Mouse (Mus musculus): ENCODE data around the gene Samd13. TPM values are rescaled to one million over a fixed set of nuclear protein-coding genes. Genes with fewer than 3 reads are reported as not detected.
A peak's percentile ranks its signal among the peaks of the same experiment; 100 is the strongest.

Gene Samd13
- total RNA-seq (2021) = not detected

DNA sequence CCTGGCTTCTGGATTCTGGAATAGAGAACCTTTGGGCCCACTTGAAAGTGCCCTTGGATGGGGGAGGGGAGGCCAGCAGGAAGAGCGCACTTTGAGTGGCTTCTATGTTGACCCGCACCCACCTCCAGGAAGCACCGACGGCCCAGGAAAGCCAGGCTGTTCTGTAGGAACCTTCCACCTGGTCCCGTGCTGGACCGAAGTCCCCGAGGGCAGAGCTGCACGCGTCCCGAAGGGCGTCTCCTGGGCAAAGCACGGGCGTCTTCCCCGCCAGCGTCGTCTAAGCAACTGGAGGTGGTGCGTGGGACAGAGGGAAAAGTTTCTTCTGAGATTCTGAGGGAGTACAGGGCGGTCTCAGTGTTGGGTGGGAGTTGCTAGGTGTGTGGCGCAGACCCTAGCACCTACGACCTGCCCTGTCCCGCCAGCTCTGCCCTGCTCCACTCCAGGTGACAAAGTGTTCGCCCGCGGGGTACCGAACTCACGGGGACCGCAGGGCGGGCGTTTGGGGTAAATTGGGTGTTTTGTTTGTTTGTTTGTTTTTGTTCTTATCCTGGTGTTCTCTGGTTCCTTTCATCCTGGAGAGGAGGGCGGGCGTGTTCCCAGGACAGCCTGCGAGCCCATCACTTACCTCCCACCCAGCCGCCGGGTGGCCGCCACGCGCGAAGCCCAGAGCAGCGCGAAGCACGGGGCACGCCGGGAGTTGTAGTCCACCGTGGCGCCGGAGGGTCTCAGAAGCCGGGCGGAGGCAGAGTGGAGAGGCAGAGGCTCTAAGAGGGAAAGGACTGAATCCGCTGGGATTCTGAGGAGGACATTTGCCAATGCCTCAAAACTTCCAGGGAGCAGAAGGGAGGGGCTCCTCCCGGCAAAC lies at the start of gene Samd13:
TSS of gene Samd13 (minus strand) at position 782 of the 865 bp plus-strand sequence.
- peak; percentile 40 to 47 for DNase-seq

- no peak for DNase-seq
Observed at GRCm38 (mm10) chr3:146731499-146731898, 46.1 kb upstream of the Samd13 start.

DNA sequence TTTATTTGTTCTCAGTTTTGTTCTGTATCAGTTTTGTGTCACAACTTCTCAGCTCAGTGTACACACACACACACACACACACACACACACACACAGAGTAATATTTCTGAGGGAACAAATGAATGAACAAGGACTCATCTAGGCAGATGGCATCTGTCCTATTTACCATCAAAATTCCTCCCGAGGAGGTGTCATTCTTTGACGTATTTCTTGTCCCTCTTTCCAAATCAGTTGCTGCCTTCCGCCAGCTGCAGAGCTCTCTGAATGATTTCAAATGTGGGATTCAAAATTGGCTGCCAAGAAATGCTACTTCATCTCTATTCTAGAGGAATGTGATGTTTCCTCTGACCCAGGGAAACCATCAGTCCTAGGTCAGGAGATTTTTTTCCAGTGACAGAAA lies 37.6 kb upstream of the Samd13 start:
- no peak for DNase-seq

GRCm38 (mm10) chr3:146719696-146720095 lies 34.3 kb upstream of the Samd13 start:
- DNase-seq = no peak

DNA sequence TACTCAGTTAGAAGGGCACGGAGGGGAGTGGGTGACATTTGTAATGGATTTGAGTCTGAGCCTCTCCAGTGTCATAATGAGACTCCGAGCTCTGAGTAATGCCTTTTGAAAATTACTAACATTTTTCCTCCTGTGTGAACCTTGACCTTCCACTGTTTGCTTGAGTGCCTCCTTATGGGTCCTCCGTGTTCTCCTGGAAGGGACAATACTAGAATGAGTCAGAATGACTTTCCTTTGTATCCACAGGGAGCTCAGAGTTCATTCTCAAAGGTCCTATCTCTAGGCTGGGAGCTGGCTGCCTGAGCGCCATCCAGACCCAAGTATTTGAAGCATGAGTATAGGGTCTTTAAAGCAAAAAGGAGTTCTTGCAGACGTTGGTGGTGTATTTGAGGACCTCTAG lies 32.9 kb upstream of the Samd13 start:
- no peak for DNase-seq

GRCm38 (mm10) chr3:146712305-146712704 lies 26.9 kb upstream of the Samd13 start:
- DNase-seq = no peak

- DNase-seq = no peak
Observed at GRCm38 (mm10) chr3:146711559-146711958, 26.2 kb upstream of the Samd13 start.

DNA sequence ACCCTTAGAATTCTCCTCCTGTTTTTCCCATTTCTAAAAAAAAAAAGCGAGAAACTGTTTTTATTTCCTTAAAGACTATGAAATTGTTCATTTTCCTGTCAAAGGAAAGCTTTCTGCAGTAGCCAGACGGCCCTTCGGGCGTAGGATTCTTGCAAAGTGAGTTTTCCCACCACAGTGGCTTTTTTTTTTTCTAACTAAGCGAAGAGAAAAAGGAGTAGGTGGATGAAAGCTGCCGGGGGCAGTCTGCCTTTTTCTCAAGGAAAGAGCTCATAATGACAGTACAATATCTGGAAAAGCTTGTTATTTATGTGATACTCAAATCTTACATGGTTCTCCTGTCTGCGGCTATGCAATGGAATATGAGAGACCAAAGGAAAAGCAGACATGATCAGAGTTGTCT lies 25.7 kb upstream of the Samd13 start:
- no peak for DNase-seq

DNA sequence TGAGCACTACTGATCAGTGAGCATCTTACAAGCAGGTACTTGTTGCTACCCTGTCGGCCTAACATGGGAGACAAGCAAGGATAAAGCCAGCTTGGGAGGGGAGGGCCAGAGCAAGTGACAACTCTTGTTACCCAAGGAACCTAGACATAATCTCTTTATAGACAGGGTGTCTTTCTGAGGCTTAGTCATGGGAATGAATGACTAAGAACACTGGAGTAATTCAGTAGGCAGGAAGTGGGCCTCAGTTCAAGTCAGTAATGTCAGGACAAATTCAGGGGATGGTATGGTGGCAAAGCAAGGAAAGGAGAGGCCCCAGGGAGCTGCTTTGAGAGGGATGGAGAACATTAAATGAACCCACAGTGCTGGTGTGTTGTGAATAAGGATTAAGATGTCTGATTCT lies 23.7 kb upstream of the Samd13 start:
- DNase-seq = no peak

DNA sequence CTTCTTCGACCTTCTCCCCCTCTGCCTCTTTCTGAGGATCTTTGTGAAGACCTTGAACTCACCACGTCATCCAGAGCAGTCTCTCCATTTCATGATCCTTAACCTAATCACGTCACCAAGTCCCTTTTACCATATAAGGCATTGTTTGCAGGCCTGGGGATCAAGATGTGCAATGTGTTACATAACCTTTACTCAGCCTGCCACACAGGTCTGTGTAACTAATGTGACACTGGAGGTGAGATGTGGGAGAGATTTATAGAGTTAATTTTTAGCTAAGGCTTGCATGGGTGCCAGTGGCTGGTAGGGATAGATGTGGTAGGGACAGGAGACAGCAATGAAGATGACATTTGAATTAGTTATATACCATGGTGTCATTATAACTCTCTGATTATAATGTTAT lies 23.0 kb upstream of the Samd13 start:
- no peak for DNase-seq

DNA sequence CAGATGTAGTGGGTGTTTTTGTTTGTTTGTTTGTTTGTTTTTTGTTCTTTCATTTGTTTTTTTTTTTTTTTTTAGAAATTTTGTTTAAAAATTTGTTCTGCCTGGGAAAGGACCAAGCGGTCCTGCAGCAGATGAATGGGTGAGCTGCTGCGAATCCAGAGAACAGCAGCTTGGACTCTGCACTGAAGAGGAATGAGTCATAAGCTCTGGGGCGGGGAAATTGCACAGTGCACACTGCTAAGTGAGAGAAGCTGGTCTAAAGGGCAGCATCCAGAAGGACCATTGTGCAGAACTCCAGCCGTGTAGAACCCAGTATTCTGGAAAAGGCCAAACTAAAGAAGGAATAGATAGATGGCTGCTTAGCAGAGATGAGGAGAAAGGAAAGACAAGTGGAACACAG lies 18.7 kb upstream of the Samd13 start:
- no peak for DNase-seq

DNA sequence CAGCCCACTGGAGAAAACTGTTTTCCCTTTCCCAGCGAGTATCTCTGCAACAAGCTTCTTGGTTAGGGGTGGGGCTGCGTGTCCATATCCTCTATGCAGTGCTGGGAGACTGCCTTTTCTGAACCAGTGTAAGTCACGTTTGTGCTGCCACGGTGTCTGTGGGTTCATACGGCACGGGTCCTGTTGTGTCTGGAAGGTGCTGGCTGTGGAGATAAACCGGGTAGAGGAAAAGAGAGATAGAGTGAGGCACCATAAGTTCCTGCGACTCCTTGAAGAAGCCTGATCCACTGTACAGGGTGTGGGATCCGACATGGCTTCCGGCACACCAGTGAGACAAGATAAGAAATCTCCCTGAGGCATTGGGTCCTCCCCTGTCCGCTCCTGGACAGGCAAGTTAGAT lies 14.7 kb upstream of the Samd13 start:
- DNase-seq = no peak

DNA sequence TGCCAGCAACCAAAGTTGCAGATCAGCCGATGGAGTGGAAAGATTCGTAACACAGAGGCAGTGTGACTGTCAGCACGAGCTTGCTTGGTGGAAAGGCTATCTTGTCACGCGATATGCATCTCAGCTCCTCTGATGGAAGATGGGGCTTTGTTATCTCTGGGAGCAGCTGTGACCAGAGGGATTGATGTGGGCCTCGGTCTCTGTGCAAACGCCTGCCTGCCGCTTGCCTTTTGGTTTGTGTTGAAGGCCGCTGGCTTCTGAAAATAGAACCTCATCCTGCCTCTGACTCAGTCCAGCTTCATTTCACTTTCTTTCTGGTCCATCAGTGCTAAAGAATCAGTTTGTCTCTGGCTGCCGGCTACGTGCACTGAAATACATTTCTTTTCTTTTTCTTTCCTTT lies 13.6 kb upstream of the Samd13 start:
- DNase-seq = no peak

GRCm38 (mm10) chr3:146692547-146692946 lies 7.2 kb upstream of the Samd13 start:
- DNase-seq = no peak

- DNase-seq = no peak
Observed at GRCm38 (mm10) chr3:146687121-146687725, 1.8 kb upstream of the Samd13 start.

GRCm38 (mm10) chr3:146686428-146686827 lies 1.0 kb upstream of the Samd13 start:
- DNase-seq = no peak

DNA sequence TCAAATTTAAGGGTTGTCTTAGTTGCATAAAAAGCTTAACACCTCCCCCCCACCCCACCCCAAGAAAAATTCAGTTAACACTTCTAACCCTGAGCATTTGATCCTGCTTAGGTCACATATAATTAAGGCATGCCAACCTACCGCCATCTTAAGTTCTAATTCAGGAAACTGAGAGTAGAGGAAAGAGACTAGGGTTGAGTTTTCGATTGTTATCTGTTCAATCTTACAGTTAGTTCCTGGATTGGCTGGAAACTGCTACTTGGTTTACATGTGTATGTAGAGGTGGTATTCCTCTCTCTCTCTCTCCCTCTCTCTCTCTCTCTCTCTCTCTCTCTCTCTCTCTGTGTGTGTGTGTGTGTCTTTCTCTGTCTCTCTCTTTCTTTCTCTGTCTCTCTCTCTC lies 2.3 kb downstream of the Samd13 start:
- no peak for DNase-seq

DNA sequence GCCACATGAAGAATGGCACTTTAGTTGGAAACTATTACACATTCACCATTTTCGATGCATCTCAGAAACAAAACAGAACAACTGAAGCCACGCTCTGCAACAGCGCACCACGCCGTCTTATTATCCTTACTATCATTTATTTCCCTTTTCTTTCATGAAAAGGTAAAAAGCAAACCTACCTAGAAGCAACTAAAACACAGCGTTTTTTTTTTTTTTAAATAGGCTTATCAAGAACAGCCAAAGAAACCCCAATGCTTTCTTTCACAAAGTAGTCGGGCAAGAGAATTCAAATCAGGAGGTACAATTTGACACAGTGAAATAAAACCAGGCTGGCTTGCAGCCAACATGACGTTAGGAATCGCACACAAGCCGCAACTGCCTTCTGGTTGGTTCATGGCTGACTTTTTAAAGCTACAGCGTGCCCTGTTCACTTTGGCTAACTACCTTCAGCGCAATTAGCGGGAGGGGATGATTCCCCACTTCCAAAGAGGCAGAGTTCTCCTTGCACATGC lies 3.2 kb downstream of the Samd13 start:
- DNase-seq = peak; percentile 38 to 51

GRCm38 (mm10) chr3:146681696-146682095 lies 3.7 kb downstream of the Samd13 start:
- no peak for DNase-seq

GRCm38 (mm10) chr3:146680625-146681024 lies 4.8 kb downstream of the Samd13 start:
- DNase-seq = no peak

- DNase-seq = no peak
Observed at GRCm38 (mm10) chr3:146679646-146680045, 5.7 kb downstream of the Samd13 start.

DNA sequence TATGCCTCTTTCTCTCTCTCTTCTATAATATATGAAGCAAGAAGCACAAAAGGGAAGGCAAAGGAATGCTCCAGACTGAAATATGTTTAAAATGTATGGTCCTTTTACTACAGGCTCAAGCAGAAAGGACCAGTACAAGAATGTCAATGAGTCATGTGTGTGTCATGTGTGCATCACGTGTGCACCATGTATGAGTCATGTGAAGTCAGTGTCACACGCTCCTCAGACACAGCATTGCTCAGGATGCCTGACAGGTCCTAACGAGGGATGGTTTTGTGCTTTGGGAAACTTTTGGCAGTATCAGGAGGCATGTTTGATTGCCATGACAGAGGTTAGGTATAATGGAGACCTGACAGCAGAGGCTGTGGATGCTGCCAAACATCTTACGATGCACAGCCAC lies 9.2 kb downstream of the Samd13 start:
- DNase-seq = no peak

DNA sequence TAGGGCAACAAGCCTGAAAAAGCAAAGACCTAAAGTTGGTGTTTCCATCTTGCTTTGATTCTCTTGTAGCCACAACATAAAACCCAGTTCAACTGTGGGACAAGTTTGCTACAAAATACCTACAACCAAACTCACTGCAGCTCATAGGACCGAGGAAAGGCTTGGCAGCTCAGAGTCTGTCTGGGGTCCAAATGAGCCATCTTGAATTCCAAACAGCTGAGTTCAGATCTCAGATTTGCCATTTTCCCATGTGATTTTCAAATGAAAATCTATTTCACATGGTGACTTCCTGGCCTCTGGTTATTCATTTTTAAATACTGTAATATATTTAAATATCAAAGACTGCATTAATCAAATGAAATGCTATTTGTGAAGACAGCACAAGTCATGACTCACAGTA lies 10.3 kb downstream of the Samd13 start:
- no peak for DNase-seq

- no peak for DNase-seq
Observed at GRCm38 (mm10) chr3:146671121-146671520, 14.3 kb downstream of the Samd13 start.

All from layer of hippocampus, postnatal 36 days (tissue).